Mouse (Mus musculus) kidney, adult 11 months (tissue): ENCODE results near the gene Ikbkg.
"Not testable (repeated sequence)": the region's sequence is repeated elsewhere in the genome, so short reads cannot be mapped to it uniquely, and the experiment has no call there.

Experiments used
- DNase-seq: peaks from one replicate; pipeline ENCODE4 v3.0.0; 2022

The Ikbkg gene

DNA sequence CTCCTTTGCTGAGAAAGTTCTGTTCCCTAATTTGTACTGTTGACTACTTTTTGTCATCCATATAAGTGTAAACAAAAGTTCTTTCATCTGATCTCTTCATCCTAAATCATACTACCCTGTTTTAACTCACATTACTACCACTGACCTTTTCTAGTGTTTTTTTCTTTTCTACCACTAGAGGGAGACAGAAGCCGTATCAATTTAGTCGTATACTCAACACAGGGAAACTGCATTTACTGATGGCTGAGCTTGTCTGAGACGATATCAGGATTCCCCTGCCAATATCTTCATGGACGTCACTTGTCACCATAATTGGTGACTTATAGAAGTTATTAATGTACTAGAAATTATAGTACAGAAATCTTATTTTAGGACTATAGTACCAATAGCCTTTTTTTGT lies 59.7 kb downstream of the Ikbkg start:
- DNase-seq = no peak

DNA sequence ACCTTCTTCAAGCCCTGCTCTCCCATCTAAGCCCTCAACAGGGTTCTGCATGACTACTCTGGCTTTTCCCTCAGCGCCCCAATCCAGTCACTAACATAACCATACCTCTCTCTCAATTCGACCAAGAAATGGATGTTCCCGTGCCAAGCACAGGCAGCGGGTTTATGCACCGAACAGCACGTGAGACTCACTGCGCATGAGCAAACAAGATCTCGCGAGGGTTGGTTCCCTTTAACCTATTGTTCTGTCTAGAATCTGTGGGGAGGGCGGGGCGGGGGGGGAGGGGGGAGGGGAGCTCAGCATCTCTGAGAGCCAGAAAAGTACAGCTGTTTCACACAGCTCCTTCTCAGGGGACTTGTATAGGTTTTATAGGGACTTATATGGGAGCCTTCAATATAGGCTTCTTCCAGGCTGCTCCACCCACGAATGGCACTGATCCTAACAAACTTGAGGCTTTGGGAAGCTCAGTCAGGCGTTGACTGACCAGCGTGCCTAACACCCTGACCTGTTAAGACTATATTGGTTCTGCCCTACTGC lies 88.3 kb downstream of the Ikbkg start, which contains the start of gene Gm6880:
Gm6880 (minus strand) TSS at position 51 of the 537 bp plus-strand sequence.
- not testable (repeated sequence) for DNase-seq

DNA sequence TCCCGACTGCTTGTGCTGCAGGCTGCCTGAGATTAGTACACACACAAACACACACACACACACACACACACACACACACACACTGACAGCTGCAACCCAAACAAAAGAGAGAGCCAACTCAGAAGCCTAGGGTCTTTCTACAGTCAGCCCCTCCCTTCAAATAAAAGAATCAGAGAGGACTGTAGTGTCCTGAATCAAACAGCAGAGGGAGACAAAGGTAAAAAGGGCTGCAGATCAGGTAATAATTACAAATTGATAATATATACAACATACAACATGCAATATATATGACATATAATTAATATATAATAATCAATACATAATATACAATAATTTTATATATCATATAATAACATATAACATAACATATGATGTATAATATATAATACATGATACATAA lies 104.0 kb downstream of the Ikbkg start:
- no peak for DNase-seq
